Mouse (Mus musculus): ENCODE measurements at regions not wholly inside any gene's neighbourhood (a gene's known extent, or its start where the extent isn't known, plus 50 kb on each side); places are given as distances from the start of the nearest gene placed in this dataset.

DNA sequence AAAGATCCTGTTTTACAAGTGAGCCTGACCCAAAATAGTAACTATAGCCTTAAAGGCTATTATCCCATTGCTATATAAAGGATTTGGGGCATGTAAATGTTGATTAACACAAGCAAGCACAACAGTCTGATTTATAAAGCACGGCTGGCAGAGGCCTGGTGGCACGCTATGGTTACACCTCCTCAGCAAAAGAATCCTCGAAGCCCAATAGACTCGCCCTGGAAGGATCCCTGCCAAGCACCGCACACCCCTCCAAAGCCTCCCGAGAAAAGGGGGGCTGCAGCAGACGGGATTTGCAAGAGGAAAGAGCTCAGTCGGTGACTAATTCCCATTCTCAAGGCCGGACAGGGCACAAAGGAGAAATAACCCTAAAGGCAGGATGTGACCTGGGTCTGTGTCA is 150.2 kb upstream of the Spred2 start:
- TF ChIP-seq POLR2A (IDR thresholded peaks at IDR 0.05; ENCODE audit: control insufficient read depth, low read depth, low read length) (no peak), CTCF (IDR thresholded peaks at IDR 0.05; ENCODE audit: control insufficient read depth, insufficient read depth, insufficient replicate concordance, low read depth, low read length) (no peak)

Measured in testis, adult 2 months (tissue).